Mouse (Mus musculus) CH12.LX (cell line): ENCODE measurements around the gene Prkch.

Experiments
- TBP ChIP-seq: conservative IDR thresholded peaks from 2 replicates; pipeline ENCODE4 v1.6.1; 2011; ENCODE audit warnings: low read depth, low read length, improper control_type of control experiment
- UBTF ChIP-seq: IDR thresholded peaks from 2 replicates; pipeline ENCODE4 v1.6.1; 2012; ENCODE audit warnings: low read depth, mild to moderate bottlenecking, inconsistent platforms, low read length, improper control_type of control experiment, moderate library complexity
- ZMIZ1 ChIP-seq: IDR thresholded peaks from 2 replicates; pipeline ENCODE4 v1.6.1; 2012; ENCODE audit warnings: low read depth, mild to moderate bottlenecking, inconsistent platforms, low read length, improper control_type of control experiment

DNA sequence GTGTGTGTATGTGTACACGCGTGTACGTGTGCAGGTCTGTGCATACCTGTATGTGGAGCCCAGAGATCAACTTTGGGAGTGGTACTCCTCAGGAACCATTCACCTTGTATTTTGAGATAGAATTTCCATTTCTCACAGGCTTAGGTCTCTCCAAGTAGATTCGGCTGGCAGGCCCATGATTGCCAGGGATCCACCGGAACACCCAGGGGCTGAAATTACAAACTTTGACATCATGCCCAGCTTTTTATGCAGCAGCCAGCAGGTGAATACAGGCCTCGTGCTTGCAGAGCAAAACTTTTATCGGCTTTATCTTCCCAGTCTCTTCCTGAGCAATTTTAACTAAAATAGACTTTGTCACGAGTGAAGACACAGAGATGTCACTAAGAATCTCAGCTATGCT is 217.2 kb downstream of the Prkch start:
- TF ChIP-seq ZMIZ1 (no peak), UBTF (no peak), TBP (no peak)
